Mouse (Mus musculus): ENCODE results near the gene Ovol1. TPM values are rescaled to one million over a fixed set of nuclear protein-coding genes. Genes with fewer than 3 reads are reported as not detected.
A peak's percentile ranks its signal among the peaks of the same experiment; 100 is the strongest.

Gene Ovol1
- total RNA-seq, 1 experiment from 2014 or later: not detected

DNA sequence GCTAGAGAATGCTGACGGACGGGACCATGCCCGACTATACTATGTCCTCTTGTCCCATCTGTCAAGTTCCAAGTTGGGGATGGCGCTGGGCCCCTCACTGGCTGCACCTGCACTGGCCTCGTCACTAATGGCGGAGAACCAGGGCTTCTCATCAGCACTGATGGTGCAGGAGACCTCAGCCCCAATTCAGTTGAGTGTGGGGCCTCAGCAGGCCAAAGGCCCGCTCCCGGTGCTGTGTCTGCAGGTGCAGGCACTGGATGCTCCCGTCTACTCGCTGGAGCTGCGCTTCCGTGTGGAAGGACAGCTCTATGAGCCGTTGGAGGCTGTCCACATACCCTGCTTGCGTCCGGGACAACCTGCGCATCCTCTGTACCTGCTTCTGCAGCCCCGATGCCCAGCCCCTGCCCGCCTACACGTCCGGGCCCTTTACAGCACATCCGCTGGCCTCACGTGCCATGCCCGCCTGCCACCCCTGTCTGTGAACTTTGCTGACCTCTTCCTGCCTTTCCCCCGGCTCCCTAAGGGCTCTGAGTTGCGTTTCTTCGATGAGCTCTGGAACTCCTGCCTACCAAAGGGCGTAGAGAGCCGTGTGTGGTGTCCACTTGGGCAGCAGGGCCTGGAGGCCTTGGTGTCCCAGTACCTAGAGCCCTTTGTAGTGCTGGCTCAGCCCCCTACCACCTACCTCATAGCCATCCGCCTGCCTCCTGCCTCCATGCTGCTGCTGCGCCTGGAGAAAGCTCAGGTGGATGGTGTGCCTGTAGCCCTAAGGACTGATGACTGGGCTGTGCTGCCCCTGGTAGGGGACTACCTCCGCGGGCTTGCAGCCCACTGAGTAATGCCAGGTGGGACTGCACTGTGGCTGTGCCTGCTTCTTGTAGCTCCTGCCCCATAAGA, 10.2 kb upstream of the Ovol1 start:
- no peak for ATAC-seq (replicated peaks; ENCODE audit: insufficient number of reproducible peaks, low FRiP score, low TSS enrichment, poor library complexity, severe bottlenecking)

DNA sequence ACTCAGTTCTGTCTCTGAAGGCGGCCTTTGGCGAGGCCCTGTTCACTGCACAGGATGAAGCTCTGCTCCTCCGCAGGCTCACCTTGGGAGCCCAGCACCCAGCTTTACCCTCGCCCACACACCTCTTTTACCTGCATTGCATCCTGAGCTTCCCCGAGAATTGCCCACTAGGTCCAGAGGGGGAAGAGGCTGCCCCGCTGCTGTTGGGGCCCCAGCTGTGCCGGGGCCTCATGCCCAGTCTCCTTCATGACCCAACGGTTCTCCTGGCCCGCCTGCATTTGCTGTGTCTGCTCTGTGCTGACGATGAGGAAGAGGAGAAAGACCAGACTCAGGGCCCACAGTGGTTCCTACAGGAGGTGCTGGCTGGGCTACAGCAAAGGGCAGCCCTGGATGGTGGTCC, 9.1 kb upstream of the Ovol1 start:
- ATAC-seq (replicated peaks; ENCODE audit: insufficient number of reproducible peaks, low FRiP score, low TSS enrichment, poor library complexity, severe bottlenecking): no peak

- peak; percentile 29; the same call in 1 of the 2 replicates for ATAC-seq (replicated peaks; ENCODE audit: insufficient number of reproducible peaks, low FRiP score, low TSS enrichment, poor library complexity, severe bottlenecking)
Observed at GRCm38 (mm10) chr19:5568470-5569140, 8.2 kb upstream of the Ovol1 start.

DNA sequence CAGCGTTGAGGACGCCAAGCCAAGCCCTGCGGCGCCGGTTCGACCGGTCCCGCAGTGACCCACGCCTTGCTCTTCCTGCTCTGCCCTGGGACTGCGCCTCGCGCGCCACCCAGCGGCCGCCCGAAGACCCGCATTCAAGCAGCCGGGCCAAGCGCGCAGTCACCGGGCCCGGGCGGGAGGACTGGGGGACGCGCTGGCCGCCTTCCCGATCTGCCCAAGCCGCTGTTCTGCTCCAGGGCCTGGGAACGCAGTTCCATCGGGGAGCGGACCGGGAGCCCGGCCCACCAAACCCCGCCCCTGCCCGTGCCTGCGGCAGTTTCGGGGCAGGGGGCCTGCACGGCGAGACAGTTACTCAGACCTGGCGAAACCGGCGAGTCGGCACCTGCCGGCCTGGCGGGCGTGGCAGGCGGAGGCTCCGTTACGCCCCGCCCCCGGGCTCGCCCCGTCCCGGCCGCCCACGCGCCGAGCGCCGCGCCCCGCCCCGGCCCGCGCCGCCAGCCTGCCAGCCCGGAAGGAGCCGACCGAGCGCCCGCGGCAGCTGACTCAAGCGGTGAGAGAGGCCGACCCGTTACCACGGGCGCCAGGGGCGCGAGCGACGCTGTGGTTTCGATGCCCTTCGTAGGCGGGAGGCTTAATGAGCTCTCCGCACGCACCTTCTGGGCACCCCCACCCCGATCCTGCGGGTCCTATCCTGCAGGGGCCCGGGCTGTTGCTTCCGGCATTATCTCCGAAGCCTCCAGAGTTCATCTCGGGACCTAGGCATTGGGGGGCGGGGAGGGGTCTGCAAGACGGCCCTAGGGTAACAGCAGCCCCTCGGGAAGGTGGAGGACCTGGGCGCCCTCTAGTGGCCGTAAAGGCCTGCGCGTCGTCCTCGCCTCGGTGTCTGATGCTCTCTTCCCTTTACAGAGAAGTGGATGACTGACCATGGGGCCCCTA, 7.4 kb upstream of the Ovol1 start, which contains the start of gene Ap5b1:
Gene Ap5b1 (plus strand): TSS at position 492 of the 936 bp plus-strand sequence.
- ATAC-seq (replicated peaks; ENCODE audit: insufficient number of reproducible peaks, low FRiP score, low TSS enrichment, poor library complexity, severe bottlenecking): peak; percentile 42

GRCm38 (mm10) chr19:5567180-5567533, 6.7 kb upstream of the Ovol1 start:
- no peak for ATAC-seq (replicated peaks; ENCODE audit: insufficient number of reproducible peaks, low FRiP score, low TSS enrichment, poor library complexity, severe bottlenecking)

GRCm38 (mm10) chr19:5566316-5566715, 5.9 kb upstream of the Ovol1 start:
- no peak for ATAC-seq (replicated peaks; ENCODE audit: insufficient number of reproducible peaks, low FRiP score, low TSS enrichment, poor library complexity, severe bottlenecking)

DNA sequence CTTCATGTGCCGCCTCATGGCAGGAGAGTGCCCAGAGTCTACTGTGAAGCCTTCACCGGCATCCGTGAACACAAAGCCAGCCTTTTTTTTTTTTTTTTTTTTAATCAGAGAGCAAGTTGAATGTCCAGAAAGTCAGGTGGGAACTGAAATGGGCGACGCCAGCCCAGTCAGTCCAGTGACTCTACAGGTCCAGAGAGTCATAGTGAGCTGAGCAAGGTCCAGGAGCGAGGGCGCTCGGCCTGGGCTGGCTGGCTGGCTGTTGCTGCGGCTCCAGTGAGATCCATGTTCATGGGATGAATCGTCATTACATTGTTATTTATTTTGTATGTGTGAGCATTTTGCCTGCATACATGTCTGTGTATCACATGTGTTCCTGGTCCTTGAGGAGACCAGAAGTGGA, 2.3 kb upstream of the Ovol1 start:
- no peak for ATAC-seq (replicated peaks; ENCODE audit: insufficient number of reproducible peaks, low FRiP score, low TSS enrichment, poor library complexity, severe bottlenecking)

- no peak for ATAC-seq (replicated peaks; ENCODE audit: insufficient number of reproducible peaks, low FRiP score, low TSS enrichment, poor library complexity, severe bottlenecking)
Observed at GRCm38 (mm10) chr19:5561886-5562285, 1.4 kb upstream of the Ovol1 start.

DNA sequence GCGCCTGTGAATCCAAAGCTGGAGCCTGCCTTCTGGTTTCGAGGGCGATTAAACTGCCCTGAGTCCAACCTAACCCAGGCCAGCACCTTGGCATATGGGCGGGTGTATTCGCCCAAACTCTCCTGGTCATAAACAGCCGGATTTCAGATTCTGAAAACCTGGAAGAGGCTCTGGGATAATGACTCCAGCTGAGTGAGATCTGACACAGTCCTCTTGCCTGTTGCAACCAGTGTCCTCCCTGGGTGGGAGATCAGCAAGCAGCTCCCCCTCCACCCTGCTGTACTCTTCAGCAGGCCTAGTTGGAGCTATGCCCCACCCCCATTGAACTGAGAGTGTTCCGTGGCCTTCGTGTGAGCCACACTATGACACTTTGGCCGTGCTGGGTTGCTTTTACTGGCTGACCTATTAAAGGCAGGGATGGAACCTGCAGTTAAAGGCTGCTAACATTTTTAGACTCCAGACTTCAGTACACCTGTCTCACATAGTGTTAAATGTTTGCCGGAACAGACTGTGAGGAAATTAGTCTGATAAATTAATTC, 875 bp upstream of the Ovol1 start:
- no peak for ATAC-seq (replicated peaks; ENCODE audit: insufficient number of reproducible peaks, low FRiP score, low TSS enrichment, poor library complexity, severe bottlenecking)

GRCm38 (mm10) chr19:5559631-5560456, 602 bp downstream of the Ovol1 start:
- no peak for ATAC-seq (replicated peaks; ENCODE audit: insufficient number of reproducible peaks, low FRiP score, low TSS enrichment, poor library complexity, severe bottlenecking)

- no peak for ATAC-seq (replicated peaks; ENCODE audit: insufficient number of reproducible peaks, low FRiP score, low TSS enrichment, poor library complexity, severe bottlenecking)
Observed at GRCm38 (mm10) chr19:5559229-5559628, 1.2 kb downstream of the Ovol1 start.

DNA sequence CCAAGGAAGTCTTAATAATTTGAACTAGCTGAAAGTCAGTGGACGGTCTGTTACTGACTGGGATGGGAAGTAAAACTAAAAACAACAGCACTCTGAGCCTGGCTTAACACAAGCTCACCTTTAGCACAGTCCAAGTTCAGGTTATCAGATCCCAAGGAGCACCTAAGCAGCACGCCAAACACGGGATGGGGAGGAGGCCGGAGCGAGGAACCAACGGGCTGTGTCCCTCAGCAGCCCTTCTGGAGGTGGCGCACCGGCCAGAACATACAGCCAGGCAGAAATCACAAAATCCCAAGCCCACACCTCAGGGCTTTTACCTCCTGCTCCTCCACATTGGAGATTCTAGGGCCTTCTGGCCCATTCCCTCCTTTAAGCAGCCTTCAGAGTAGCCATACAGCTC, 1.7 kb downstream of the Ovol1 start:
- no peak for ATAC-seq (replicated peaks; ENCODE audit: insufficient number of reproducible peaks, low FRiP score, low TSS enrichment, poor library complexity, severe bottlenecking)

DNA sequence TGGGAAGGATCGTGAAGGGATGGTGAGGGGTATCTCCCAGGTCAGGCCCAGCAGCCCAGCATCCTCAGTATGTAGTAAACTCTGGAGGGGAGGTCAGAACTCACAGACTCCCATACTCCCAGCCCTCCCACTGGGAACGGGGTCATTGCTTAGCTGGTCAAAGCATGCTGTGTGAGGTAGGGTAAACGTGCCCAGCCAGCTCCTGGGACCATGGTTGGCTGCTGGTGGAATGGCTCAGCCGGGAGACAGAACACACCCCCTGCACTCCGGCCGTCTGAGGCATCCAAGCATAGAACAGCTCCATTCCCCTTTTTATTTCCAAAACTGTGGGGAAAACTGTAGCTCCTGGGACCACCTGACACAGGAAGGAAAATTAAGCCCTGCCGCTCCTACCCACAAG, 2.3 kb downstream of the Ovol1 start:
- no peak for ATAC-seq (replicated peaks; ENCODE audit: insufficient number of reproducible peaks, low FRiP score, low TSS enrichment, poor library complexity, severe bottlenecking)

- no peak for ATAC-seq (replicated peaks; ENCODE audit: insufficient number of reproducible peaks, low FRiP score, low TSS enrichment, poor library complexity, severe bottlenecking)
Observed at GRCm38 (mm10) chr19:5554212-5554611, 6.2 kb downstream of the Ovol1 start.

- no peak for ATAC-seq (replicated peaks; ENCODE audit: insufficient number of reproducible peaks, low FRiP score, low TSS enrichment, poor library complexity, severe bottlenecking)
Observed at GRCm38 (mm10) chr19:5553802-5554201, 6.6 kb downstream of the Ovol1 start.

DNA sequence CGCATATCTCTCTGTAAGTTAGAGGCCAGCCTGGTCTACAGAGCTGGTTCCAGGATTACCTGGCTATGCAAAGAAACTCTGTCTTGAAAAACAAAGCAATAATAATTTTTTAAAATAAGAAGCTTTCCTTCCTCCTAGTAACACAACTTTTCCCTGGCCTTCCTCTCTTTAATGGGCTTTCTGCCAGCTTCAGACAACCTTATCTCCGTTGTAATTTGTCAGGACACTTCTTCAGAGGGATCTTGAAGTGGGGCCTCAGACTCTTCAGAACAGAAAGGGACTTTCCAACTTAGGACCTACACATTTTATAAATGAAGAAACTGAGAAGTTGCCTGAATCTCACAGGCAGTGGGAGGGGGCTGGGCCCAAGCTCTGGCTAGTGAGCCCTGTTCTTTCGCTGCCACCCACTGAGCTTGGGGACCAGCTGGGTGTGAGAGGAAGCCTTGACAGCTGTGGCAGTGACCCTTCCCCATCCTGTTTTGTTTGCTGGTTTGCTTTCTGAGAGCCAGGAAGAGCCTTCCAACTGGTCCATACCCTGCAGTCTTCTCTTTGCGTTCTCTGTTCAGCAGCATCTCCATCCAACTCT, 12.9 kb downstream of the Ovol1 start:
- no peak for ATAC-seq (replicated peaks; ENCODE audit: insufficient number of reproducible peaks, low FRiP score, low TSS enrichment, poor library complexity, severe bottlenecking)

DNA sequence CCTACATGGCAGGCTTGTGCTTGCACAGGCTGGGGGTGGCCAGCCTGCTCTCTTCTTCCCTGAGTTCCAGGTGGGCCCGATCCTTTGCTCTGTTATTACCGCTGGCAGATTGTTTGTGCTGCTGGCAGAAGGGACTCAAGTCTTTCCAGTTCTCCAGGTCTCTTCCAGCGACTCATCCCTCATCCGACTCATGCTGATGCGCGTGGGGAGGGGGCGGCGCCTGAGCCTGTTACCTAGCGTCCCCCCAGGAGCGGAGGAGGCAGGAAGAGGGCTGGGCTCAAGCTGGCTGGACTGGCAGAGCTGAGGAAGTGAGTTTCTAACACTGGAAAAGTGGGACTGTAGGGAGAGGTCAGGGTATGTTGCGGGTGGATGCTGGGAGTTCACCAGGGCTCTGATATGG, 16.4 kb downstream of the Ovol1 start:
- ATAC-seq (replicated peaks; ENCODE audit: insufficient number of reproducible peaks, low FRiP score, low TSS enrichment, poor library complexity, severe bottlenecking): no peak

- ATAC-seq (replicated peaks; ENCODE audit: insufficient number of reproducible peaks, low FRiP score, low TSS enrichment, poor library complexity, severe bottlenecking): no peak
Observed at GRCm38 (mm10) chr19:5543362-5543761, 17.1 kb downstream of the Ovol1 start.

All from monocyte, adult 5-6 weeks (primary cell).